Mouse (Mus musculus) lung, postnatal 4 days (tissue): Measurements from ENCODE around the gene Rusc2.
A peak's percentile ranks its signal among the peaks of the same experiment; 100 is the strongest.

Source experiments
- DNase-seq, 2 experiments: peaks; one replicate each; pipeline ENCODE4 v3.0.0; 2021

The Rusc2 gene

GRCm38 (mm10) chr4:43447251-43447650 is 65.5 kb downstream of the Rusc2 start:
- DNase-seq, result peak in 1 of 2 experiments; percentile 27

- no peak for DNase-seq
These were observed 66.8 kb downstream of the Rusc2 start for GRCm38 (mm10) chr4:43448554-43448953.

GRCm38 (mm10) chr4:43452315-43452714 is 70.5 kb downstream of the Rusc2 start:
- DNase-seq, result no peak

- DNase-seq, result no peak
These were observed 71.6 kb downstream of the Rusc2 start for GRCm38 (mm10) chr4:43453413-43453812.

- no peak for DNase-seq
These were observed 72.5 kb downstream of the Rusc2 start, which contains the start of gene Cd72 for GRCm38 (mm10) chr4:43454041-43454836. TSS of gene Cd72 (minus strand) at chr4:43454628.

- no peak for DNase-seq
These were observed 74.7 kb downstream of the Rusc2 start for GRCm38 (mm10) chr4:43456470-43456869.

GRCm38 (mm10) chr4:43457124-43457523 is 75.3 kb downstream of the Rusc2 start:
- peak in 1 of 2 experiments; percentile 30 for DNase-seq

- DNase-seq, result no peak
These were observed 81.3 kb downstream of the Rusc2 start for GRCm38 (mm10) chr4:43463102-43463501.

GRCm38 (mm10) chr4:43465935-43466334 is 84.2 kb downstream of the Rusc2 start:
- no peak for DNase-seq

- no peak for DNase-seq
These were observed 85.1 kb downstream of the Rusc2 start for GRCm38 (mm10) chr4:43466872-43467271.

GRCm38 (mm10) chr4:43470301-43470700 is 88.5 kb downstream of the Rusc2 start:
- no peak for DNase-seq

GRCm38 (mm10) chr4:43473636-43474035 is 91.9 kb downstream of the Rusc2 start:
- no peak for DNase-seq

GRCm38 (mm10) chr4:43476604-43477003 is 94.8 kb downstream of the Rusc2 start:
- DNase-seq, result no peak
